Mouse (Mus musculus) heart, embryonic 11.5 days (tissue): ENCODE results near the gene Trak1. TPM values are rescaled to one million over a fixed set of nuclear protein-coding genes. Genes with fewer than 3 reads are reported as not detected.

Experiments
- ATAC-seq: fragments of 200-750 bp; cut with Nextera tagmentation; replicated peaks from 2 replicates; pipeline ENCODE4 v1.8.0; 2017; ENCODE audit warnings: moderate library complexity; ENCODE audit not compliant: insufficient number of reproducible peaks, low FRiP score, low TSS enrichment
- H3K27ac ChIP-seq: fragments of 300-500 bp; sonication (generic); 2 replicates; pipeline ENCODE4 v1.5.1; 2014; ENCODE audit warnings: mild to moderate bottlenecking, low read depth, low read length
- H3K27me3 ChIP-seq: fragments of 300-500 bp; sonication (generic); 2 replicates; pipeline ENCODE4 v1.6.1; 2014; ENCODE audit warnings: mild to moderate bottlenecking, low read length, mixed read lengths; ENCODE audit not compliant: control insufficient read depth, insufficient read depth
- H3K36me3 ChIP-seq: fragments of 300-500 bp; sonication (generic); 2 replicates; pipeline ENCODE4 v1.6.1; 2014; ENCODE audit warnings: mild to moderate bottlenecking, low read length, moderate library complexity, mixed read lengths; ENCODE audit not compliant: control insufficient read depth, insufficient read depth
- H3K4me1 ChIP-seq: fragments of 300-500 bp; sonication (generic); 2 replicates; pipeline ENCODE4 v1.6.1; 2014; ENCODE audit warnings: low read length; ENCODE audit not compliant: control insufficient read depth, insufficient read depth
- H3K4me2 ChIP-seq: fragments of 300-500 bp; sonication (generic); 2 replicates; pipeline ENCODE4 v1.6.1; 2014; ENCODE audit warnings: mild to moderate bottlenecking, moderate library complexity
- H3K4me3 ChIP-seq: fragments of 300-500 bp; sonication (generic); 2 replicates; pipeline ENCODE4 v1.5.1; 2014; ENCODE audit warnings: low read depth, low read length
- H3K9ac ChIP-seq: fragments of 300-500 bp; sonication (generic); 2 replicates; pipeline ENCODE4 v1.6.1; 2014; ENCODE audit warnings: mild to moderate bottlenecking, low read depth, low read length, moderate library complexity
- H3K9me3 ChIP-seq: fragments of 300-500 bp; sonication (generic); replicated peaks from 2 replicates; pipeline ENCODE4 v1.6.1; 2016; ENCODE audit warnings: low read length; ENCODE audit not compliant: control insufficient read depth
- WGBS: fragments of 180-500 bp; shearing (Covaris S2); extraction: QIAGEN DNeasy Blood & Tissue Kit; methylation state at CpG from one replicate; pipeline ENCODE4 v1.1.7; 2014; ENCODE audit not compliant: insufficient replicate concordance; 5-methylcytosine and 5-hydroxymethylcytosine counted together
- polyA plus RNA-seq: library from polyadenylated mRNA; unstranded; fragments of >200 nt; fragmentation: Nextera tagmentation; extraction: Ambion mirVana; gene quantifications from 2 replicates; pipeline ENCODE4 v1.2.1, GENCODE M21; 2014

Gene Trak1
- polyA plus RNA-seq, 1 experiment from 2014 or later, result 21.3 TPM

DNA sequence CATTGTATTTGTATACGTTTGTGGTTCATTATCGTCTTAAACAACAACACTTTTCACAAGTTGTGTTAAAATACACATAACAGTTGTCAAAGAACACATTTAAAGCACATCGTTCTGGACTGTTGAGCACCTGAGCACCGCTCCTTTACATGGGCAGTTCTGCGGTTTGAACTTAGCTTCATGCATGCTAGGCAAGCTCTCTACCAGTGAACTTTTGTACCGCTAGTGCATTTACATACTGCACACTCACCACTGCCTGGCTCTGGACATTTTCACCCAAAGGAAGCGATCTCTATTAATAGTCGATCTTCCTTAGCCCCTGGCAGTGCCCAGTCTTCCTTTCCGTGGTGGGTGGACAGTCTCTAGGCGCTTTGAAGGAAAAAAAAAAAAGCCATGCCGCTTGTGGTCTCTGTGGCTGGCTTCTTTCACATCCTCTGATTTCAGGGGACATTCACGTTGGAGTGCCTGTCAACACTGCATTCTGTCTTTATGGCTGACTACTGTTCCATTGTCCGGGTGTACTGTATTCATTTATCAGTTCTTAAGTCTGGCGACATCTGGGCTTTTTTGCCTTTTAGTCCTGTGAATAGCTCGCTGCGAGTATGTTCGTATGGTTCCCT is 84.5 kb downstream of the Trak1 start:
- H3K9me3 ChIP-seq, result no peaks in the 10 kb centered on the region
- no peak overlapping the region for H3K4me3 ChIP-seq
- peaks cover 22% of the 10 kb centered on the region for H3K4me1 ChIP-seq
- H3K9ac ChIP-seq, result no peak overlapping the region
- WGBS, result 50% methylated on average over 17 of the region's 17 CpGs
- no peak for ATAC-seq
- peak overlapping the region; percentile 29 for H3K4me2 ChIP-seq
- no peaks in the 10 kb centered on the region for H3K27me3 ChIP-seq
- no peaks in the 10 kb centered on the region for H3K36me3 ChIP-seq
- H3K27ac ChIP-seq, result peak overlapping the region; percentile 7; the same call in 1 of the 2 replicates

DNA sequence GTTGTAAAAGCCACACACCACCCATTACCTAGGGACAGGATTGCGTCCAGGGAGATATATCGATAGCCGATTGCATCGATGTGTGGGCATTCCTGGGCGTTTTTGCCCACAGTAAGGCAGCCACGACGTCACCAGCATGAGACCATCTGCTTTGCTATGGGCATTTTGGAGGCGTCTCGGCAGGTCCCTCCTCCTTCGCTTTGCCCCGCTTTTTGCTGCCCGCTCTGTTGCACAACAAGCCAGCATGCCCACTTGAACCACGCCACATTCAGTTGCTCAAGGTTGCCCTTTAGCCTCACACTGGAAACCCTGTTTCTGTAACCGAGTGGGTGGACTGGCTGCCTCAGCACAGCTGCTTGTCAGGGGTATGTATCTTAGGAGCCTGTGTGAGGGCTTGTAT is 85.3 kb downstream of the Trak1 start:
- peaks cover 23% of the 10 kb centered on the region for H3K4me1 ChIP-seq
- H3K27ac ChIP-seq, result 0 out of 2 replicates have a peak overlapping the region, but pooled peaks have one; percentile 7
- H3K4me3 ChIP-seq, result no peak overlapping the region
- ATAC-seq, result no peak
- H3K4me2 ChIP-seq, result no peak overlapping the region
- no peaks in the 10 kb centered on the region for H3K36me3 ChIP-seq
- no peak overlapping the region for H3K9ac ChIP-seq
- H3K9me3 ChIP-seq, result no peaks in the 10 kb centered on the region
- no peaks in the 10 kb centered on the region for H3K27me3 ChIP-seq
- 85% methylated on average over 14 of the region's 14 CpGs for WGBS

DNA sequence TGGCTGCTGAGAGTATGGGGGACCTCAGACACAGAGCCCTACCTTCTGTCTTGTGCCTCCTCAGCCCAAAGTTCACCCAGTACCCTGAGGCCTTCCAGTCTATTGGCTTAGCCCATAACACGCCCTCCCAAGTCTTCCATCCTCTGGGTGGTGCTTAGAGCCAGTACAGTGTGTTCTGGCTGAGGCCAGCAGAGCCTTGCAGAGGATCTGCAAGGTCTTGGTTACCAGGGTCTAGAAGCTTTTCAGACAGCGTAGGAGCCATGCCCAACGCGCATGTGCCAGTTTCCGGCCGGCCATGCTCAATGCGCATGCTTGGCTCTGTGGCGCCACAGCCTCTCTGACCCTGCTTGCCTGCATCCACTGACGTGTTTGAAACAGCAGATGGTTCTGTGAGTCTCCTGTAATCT is 85.9 kb downstream of the Trak1 start:
- ATAC-seq, result no peak
- Histone ChIP-seq H3K9me3 (no peaks in the 10 kb centered on the region), H3K36me3 (no peaks in the 10 kb centered on the region), H3K9ac (no peak overlapping the region), H3K27me3 (no peaks in the 10 kb centered on the region), H3K4me1 (peaks cover 29% of the 10 kb centered on the region), H3K27ac (no peak overlapping the region), H3K4me3 (no peak overlapping the region), H3K4me2 (no peak overlapping the region)
- WGBS, result 84% methylated on average over 9 of the region's 9 CpGs

DNA sequence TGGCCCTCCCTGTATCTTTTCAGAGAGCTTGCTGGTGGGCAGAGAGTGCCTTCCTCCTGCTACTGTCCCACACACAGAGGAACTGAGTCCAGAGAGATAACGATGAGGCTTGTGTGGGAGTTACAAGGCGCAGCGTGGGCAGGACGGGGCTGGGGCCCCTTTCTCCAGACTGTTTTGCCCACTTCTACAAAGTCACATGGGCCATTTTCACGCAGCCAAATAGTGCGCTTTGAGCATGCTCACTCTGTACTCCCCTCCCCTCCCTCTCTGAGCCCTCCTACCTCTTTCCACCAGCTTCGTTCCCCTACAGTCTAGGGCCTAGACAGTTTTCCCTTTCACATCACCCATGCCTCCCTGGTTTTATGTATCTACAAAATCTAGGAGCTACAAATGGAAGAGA is 87.3 kb downstream of the Trak1 start:
- Histone ChIP-seq H3K36me3 (no peaks in the 10 kb centered on the region), H3K9ac (no peak overlapping the region), H3K27ac (no peak overlapping the region), H3K9me3 (no peaks in the 10 kb centered on the region), H3K4me2 (no peak overlapping the region; the same call in 1 of the 2 replicates), H3K27me3 (no peaks in the 10 kb centered on the region), H3K4me1 (peaks cover 31% of the 10 kb centered on the region), H3K4me3 (no peak overlapping the region)
- no peak for ATAC-seq
- whole genome bisulfite sequencing, result 62% methylated on average over 7 of the region's 7 CpGs

- Histone ChIP-seq H3K9ac (0 out of 2 replicates have a peak overlapping the region, but pooled peaks have one; percentile 43), H3K9me3 (no peaks in the 10 kb centered on the region), H3K4me2 (no peak overlapping the region; the same call in none of the 2 replicates), H3K36me3 (no peaks in the 10 kb centered on the region), H3K27me3 (no peaks in the 10 kb centered on the region), H3K4me1 (peaks cover 31% of the 10 kb centered on the region), H3K4me3 (no peak overlapping the region), H3K27ac (no peak overlapping the region)
- ATAC-seq, result no peak
- WGBS, result 30% methylated on average over 16 of the region's 16 CpGs
These were observed 87.9 kb downstream of the Trak1 start for GRCm38 (mm10) chr9:121385091-121385748.

GRCm38 (mm10) chr9:121385749-121386350 is 88.5 kb downstream of the Trak1 start:
- Histone ChIP-seq H3K4me3 (no peak overlapping the region), H3K4me2 (no peak overlapping the region), H3K9me3 (no peaks in the 10 kb centered on the region), H3K36me3 (no peaks in the 10 kb centered on the region), H3K4me1 (peaks cover 31% of the 10 kb centered on the region), H3K27me3 (no peaks in the 10 kb centered on the region), H3K9ac (0 out of 2 replicates have a peak overlapping the region, but pooled peaks have one; percentile 43), H3K27ac (no peak overlapping the region)
- WGBS, result 77% methylated on average over 12 of the region's 12 CpGs
- ATAC-seq, result no peak

DNA sequence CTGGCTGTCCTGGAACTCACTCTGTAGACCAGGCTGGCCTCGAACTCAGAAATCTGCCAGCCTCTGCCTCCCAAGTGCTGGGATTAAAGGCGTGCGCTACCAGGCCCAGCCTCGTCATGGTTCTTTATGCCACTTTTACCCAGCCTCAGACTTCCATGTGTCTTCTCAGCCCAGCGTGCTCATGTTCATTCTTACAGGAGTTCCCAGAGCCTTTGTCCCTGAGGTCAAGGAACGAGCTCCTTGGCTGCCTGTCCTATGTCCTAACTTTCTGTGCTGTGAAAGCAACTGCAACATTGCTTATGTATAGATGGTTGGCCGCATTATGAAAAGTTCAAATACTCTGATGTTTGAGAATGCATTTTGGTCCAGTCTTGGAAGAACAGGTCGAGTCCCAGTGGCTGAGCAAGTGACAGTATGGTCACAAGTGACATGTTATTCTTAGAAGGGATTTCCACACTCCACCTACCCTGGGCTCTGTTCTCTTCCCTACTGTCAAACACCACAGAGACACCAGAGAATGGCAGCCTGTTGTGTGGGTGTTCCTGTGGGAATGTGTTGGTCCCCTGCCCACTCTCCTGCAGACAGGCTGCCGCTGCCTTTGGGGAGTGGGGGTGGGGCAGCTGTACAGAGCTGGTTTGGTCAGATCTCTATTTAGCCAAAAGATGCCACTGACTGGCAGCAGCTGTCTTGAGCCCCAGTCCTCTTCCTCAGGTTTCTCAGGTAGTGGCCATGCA is 90.4 kb downstream of the Trak1 start:
- Histone ChIP-seq H3K4me3 (no peak overlapping the region), H3K4me1 (peaks cover 17% of the 10 kb centered on the region), H3K9ac (0 out of 2 replicates have a peak overlapping the region, but pooled peaks have one; percentile 8), H3K36me3 (no peaks in the 10 kb centered on the region), H3K27ac (no peak overlapping the region), H3K9me3 (no peaks in the 10 kb centered on the region), H3K4me2 (no peak overlapping the region), H3K27me3 (no peaks in the 10 kb centered on the region)
- 76% methylated on average over 9 of the region's 9 CpGs for WGBS
- ATAC-seq, result no peak

DNA sequence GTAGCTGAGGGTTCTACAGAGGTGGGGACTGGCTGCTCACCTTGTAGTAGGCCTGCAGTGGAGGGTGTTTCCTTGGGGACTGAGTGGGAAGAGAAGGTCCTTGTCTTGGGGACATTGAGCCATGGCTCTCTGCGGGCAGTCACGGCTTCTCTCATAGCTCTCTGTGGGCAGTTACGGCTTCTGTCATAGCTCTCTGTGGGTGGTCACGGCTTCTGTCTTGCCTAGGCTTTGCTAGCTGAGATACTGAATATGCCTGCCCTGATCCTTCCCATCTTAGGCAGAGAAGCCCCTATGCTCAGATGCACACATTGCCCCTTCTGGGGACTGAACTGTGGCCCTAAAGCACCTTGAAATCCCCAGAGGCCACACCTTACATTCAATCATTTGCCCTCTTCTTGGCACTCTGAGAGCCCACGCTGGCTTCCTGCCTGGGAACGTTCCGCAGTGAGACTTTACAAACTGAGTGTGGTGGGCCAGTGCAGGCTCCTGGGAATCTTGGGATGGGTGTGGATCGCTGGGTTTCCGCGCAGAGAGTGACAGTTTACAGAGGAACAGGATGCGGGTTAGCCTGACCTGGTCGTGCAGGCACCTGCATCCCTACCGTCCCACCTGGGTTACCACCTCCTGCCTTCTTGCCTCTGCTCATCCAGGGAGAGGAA is 91.1 kb downstream of the Trak1 start:
- Histone ChIP-seq H3K27me3 (no peaks in the 10 kb centered on the region), H3K4me1 (peaks cover 13% of the 10 kb centered on the region), H3K9ac (no peak overlapping the region), H3K36me3 (peaks cover 3% of the 10 kb centered on the region), H3K27ac (no peak overlapping the region), H3K4me2 (no peak overlapping the region), H3K9me3 (no peaks in the 10 kb centered on the region), H3K4me3 (no peak overlapping the region)
- WGBS, result 74% methylated on average over 13 of the region's 13 CpGs
- ATAC-seq, result no peak
